Comparison of ENCODE assay signal across 9 mouse cellular contexts in genomic region chr5:45670894-45671494, GRCm38 (mm10). TPM values are rescaled to one million over a fixed set of nuclear protein-coding genes. Genes with fewer than 3 reads are reported as not detected.
DNase-seq lines count a peak whose midpoint lies in the region; ATAC-seq and TF ChIP-seq lines count a peak whose summit lies in the region.
"Had no signal": no experiment of that assay in that cellular context is flagged by ENCODE, and none has a peak within 500 bp of the region (broad histone marks: within the 10 kb centered on the region; RNA-seq: fewer than 3 reads in every experiment).

No protein-coding gene starts in this region.

- no peaks in the 10 kb centered on the region for H3K4me1 ChIP-seq in kidney, postnatal 0 days (replicated peaks; ENCODE audit: insufficient read depth, low read length)
- peaks cover 3% of the 10 kb centered on the region; the same call in 1 of the 2 replicates for H3K4me1 ChIP-seq in embryonic facial prominence, embryonic 14.5 days (ENCODE audit: control insufficient read depth, insufficient read depth, low read length)
- H3K4me1 ChIP-seq in intestine, embryonic 16.5 days (ENCODE audit: control insufficient read depth, insufficient read depth, low read length), result peaks cover 6% of the 10 kb centered on the region
- H3K4me1 ChIP-seq in neural tube, embryonic 13.5 days (replicated peaks), result peaks cover 17% of the 10 kb centered on the region

- TF ChIP-seq CTCF in kidney, postnatal 0 days (IDR thresholded peaks at IDR 0.05; ENCODE audit: low read depth), result no peak

- H3K9me3 ChIP-seq in kidney, postnatal 0 days (replicated peaks; ENCODE audit: low read length), result no peaks in the 10 kb centered on the region
- H3K9me3 ChIP-seq in embryonic facial prominence, embryonic 14.5 days (ENCODE audit: control insufficient read depth, low read length), result no peaks in the 10 kb centered on the region
- no peaks in the 10 kb centered on the region for H3K9me3 ChIP-seq in intestine, embryonic 16.5 days (ENCODE audit: control insufficient read depth, low read length)
- no peaks in the 10 kb centered on the region for H3K9me3 ChIP-seq in neural tube, embryonic 13.5 days

- no peak for DNase-seq in kidney, postnatal 0 days (ENCODE audit: low spot score)
- DNase-seq in kidney, adult 8-10 months, result no peak
- DNase-seq in embryonic facial prominence, embryonic 14.5 days (ENCODE audit: low spot score), result no peak
- DNase-seq in layer of hippocampus, postnatal 36 days, result no peak
- DNase-seq in cerebellum, adult 9-11 months, result no peak
- no peak for DNase-seq in thymus, postnatal 10 days (ENCODE audit: low spot score in 2 of 2)
- DNase-seq: heart, adult 2 months had no signal

- H3K4me3 ChIP-seq in kidney, postnatal 0 days (replicated peaks; ENCODE audit: low read depth, low read length), result peak overlapping the region; percentile 91
- H3K4me3 ChIP-seq in embryonic facial prominence, embryonic 14.5 days (ENCODE audit: low read depth, low read length), result peak overlapping the region; percentile 77
- 0 out of 2 replicates have a peak overlapping the region, but pooled peaks have one; percentile 21 for H3K4me3 ChIP-seq in intestine, embryonic 16.5 days (ENCODE audit: low read length)
- H3K4me3 ChIP-seq in neural tube, embryonic 13.5 days, result peak overlapping the region; percentile 81

- H3K27me3 ChIP-seq in kidney, postnatal 0 days (ENCODE audit: insufficient read depth, low read length), result no peaks in the 10 kb centered on the region
- H3K27me3 ChIP-seq in embryonic facial prominence, embryonic 14.5 days (replicated peaks; ENCODE audit: control insufficient read depth, insufficient read depth, low read length), result no peaks in the 10 kb centered on the region
- H3K27me3 ChIP-seq in intestine, embryonic 16.5 days (replicated peaks; ENCODE audit: control insufficient read depth, insufficient read depth, low read length), result no peaks in the 10 kb centered on the region
- no peaks in the 10 kb centered on the region for H3K27me3 ChIP-seq in neural tube, embryonic 13.5 days

- no peak overlapping the region for H3K9ac ChIP-seq in kidney, postnatal 0 days (ENCODE audit: low read depth, low read length)
- peak overlapping the region; percentile 83; the same call in 1 of the 2 replicates for H3K9ac ChIP-seq in embryonic facial prominence, embryonic 14.5 days (ENCODE audit: low read depth, low read length)
- no peak overlapping the region for H3K9ac ChIP-seq in intestine, embryonic 16.5 days (ENCODE audit: low read depth, low read length)
- no peak overlapping the region for H3K9ac ChIP-seq in neural tube, embryonic 13.5 days

- ATAC-seq in kidney, postnatal 0 days (replicated peaks; ENCODE audit: low FRiP score, low read depth), result no peak
- ATAC-seq in embryonic facial prominence, embryonic 14.5 days (ENCODE audit: low read depth), result no peak
- no peak for ATAC-seq in intestine, embryonic 16.5 days
- no peak for ATAC-seq in neural tube, embryonic 13.5 days (ENCODE audit: low read depth)

- H3K4me2 ChIP-seq in kidney, postnatal 0 days (ENCODE audit: low read length), result peak overlapping the region; percentile 91
- peak overlapping the region; percentile 83 for H3K4me2 ChIP-seq in embryonic facial prominence, embryonic 14.5 days (ENCODE audit: low read depth, low read length)
- peak overlapping the region; percentile 46 for H3K4me2 ChIP-seq in intestine, embryonic 16.5 days (ENCODE audit: low read depth, low read length)
- peak overlapping the region; percentile 91 for H3K4me2 ChIP-seq in neural tube, embryonic 13.5 days

- no peak overlapping the region for H3K27ac ChIP-seq in kidney, postnatal 0 days
- H3K27ac ChIP-seq in embryonic facial prominence, embryonic 14.5 days (replicated peaks; ENCODE audit: low read depth, low read length), result no peak overlapping the region
- no peak overlapping the region for H3K27ac ChIP-seq in intestine, embryonic 16.5 days (ENCODE audit: low read length)
- no peak overlapping the region for H3K27ac ChIP-seq in neural tube, embryonic 13.5 days (replicated peaks)
- H3K27ac ChIP-seq: heart, adult 2 months had no signal

- 0 out of 2 replicates have a peak, but pooled peaks cover 2% of the 10 kb centered on the region for H3K36me3 ChIP-seq in kidney, postnatal 0 days (ENCODE audit: insufficient read depth, low read length)
- peaks cover 19% of the 10 kb centered on the region; the same call in 1 of the 2 replicates for H3K36me3 ChIP-seq in embryonic facial prominence, embryonic 14.5 days (ENCODE audit: control insufficient read depth, insufficient read depth, low read length)
- H3K36me3 ChIP-seq in intestine, embryonic 16.5 days (ENCODE audit: control insufficient read depth, insufficient read depth, low read length), result no peaks in the 10 kb centered on the region
- H3K36me3 ChIP-seq in neural tube, embryonic 13.5 days, result no peaks in the 10 kb centered on the region

- 44% methylated on average over 5 of the region's 5 CpGs for WGBS in kidney, postnatal 0 days
- 59% methylated on average over 5 of the region's 5 CpGs for whole genome bisulfite sequencing in embryonic facial prominence, embryonic 14.5 days
- 46% methylated on average over 5 of the region's 5 CpGs for WGBS in intestine, embryonic 16.5 days
- WGBS in neural tube, embryonic 13.5 days, result 49% methylated on average over 5 of the region's 5 CpGs

RNA-seq across cellular contexts. Expression of gene Ncapg, which starts 1.3 kb away (rescaled TPM):
- 21.8 and 24.7 TPM in 2 replicates for polyA plus RNA-seq in kidney, postnatal 0 days (2015; fragmentation: Nextera tagmentation; extraction: Ambion mirVana)
- polyA plus RNA-seq in embryonic facial prominence, embryonic 14.5 days (2014; fragmentation: Nextera tagmentation; extraction: Ambion mirVana), result 38.3 and 42.4 TPM in 2 replicates
- polyA plus RNA-seq in intestine, embryonic 16.5 days (2015; fragmentation: Nextera tagmentation; extraction: Ambion mirVana), result 33.9 and 37.0 TPM in 2 replicates
- 9.1 and 10.1 TPM in 2 replicates for polyA plus RNA-seq in neural tube, embryonic 13.5 days (2015; fragmentation: Nextera tagmentation; extraction: Ambion mirVana)
- total RNA-seq in layer of hippocampus, postnatal 36 days (2021), result under 1 TPM; 0.30 to 0.38 TPM

RNA-seq across cellular contexts. Expression of gene Fam184b, which starts 31.6 kb away (rescaled TPM):
- polyA plus RNA-seq in kidney, postnatal 0 days (2015; fragmentation: Nextera tagmentation; extraction: Ambion mirVana), result 2.4 and 2.6 TPM in 2 replicates
- polyA plus RNA-seq in embryonic facial prominence, embryonic 14.5 days (2014; fragmentation: Nextera tagmentation; extraction: Ambion mirVana), result 2.2 and 2.4 TPM in 2 replicates
- 2.6 and 2.9 TPM in 2 replicates for polyA plus RNA-seq in intestine, embryonic 16.5 days (2015; fragmentation: Nextera tagmentation; extraction: Ambion mirVana)
- polyA plus RNA-seq in neural tube, embryonic 13.5 days (2015; fragmentation: Nextera tagmentation; extraction: Ambion mirVana), result 4.0 and 4.8 TPM in 2 replicates
- total RNA-seq in layer of hippocampus, postnatal 36 days (2021), result 1 to 10 TPM; 6.8 to 7.4 TPM
- polyA plus RNA-seq: heart, adult 2 months had no signal

Comparison
In these comparisons a context has a peak if more than half of its experiments do, and no peak if none do; other contexts are left out.
1. H3K4me3 ChIP-seq: peak in every context shown above with its lines; median percentile 91 in kidney, postnatal 0 days; 81 in neural tube, embryonic 13.5 days; 77 in embryonic facial prominence, embryonic 14.5 days; 21 in intestine, embryonic 16.5 days.